ENCODE assay signal across 10 mouse cellular contexts in genomic region chr16:63016144-63016543, GRCm38 (mm10).
DNase-seq lines count a peak whose midpoint lies in the region; ATAC-seq and TF ChIP-seq lines count a peak whose summit lies in the region.
"Had no signal": no experiment of that assay in that cellular context is flagged by ENCODE, and none has a peak within 500 bp of the region (broad histone marks: within the 10 kb centered on the region; RNA-seq: fewer than 3 reads in every experiment).

No protein-coding gene starts in this region.

- H3K9me3 ChIP-seq in lung, embryonic 15.5 days, result no peaks in the 10 kb centered on the region
- H3K9me3 ChIP-seq: embryonic facial prominence, embryonic 13.5 days; limb, embryonic 12.5 days had no signal

- CTCF ChIA-PET in Patski (lab: Charles Lee), result interaction anchor here (1.4 kb wide), 1 partner anchor 15 kb away, joined by 3 read pairs; no protein-coding TSS in a partner anchor

- no peak overlapping the region for H3K27ac ChIP-seq in lung, embryonic 15.5 days
- no peak overlapping the region for H3K27ac ChIP-seq in thymus, adult 2 months (ENCODE audit: control insufficient read depth, insufficient read depth, low read length)
- H3K27ac ChIP-seq: embryonic facial prominence, embryonic 13.5 days; limb, embryonic 12.5 days had no signal

- DNase-seq in left cerebral cortex, postnatal 10 days (ENCODE audit: extremely low spot score in 1 of 2, low spot score in 2 of 2), result peak; percentile 8 to 18
- DNase-seq in left cerebral cortex, adult 18-20 months (ENCODE audit: low spot score in 2 of 2), result no peak
- no peak for DNase-seq in Patski (ENCODE audit: low read depth, low spot score)
- peak; percentile 77 for DNase-seq in embryo, embryonic 10 days (ENCODE audit: low spot score)
- DNase-seq in thymus, postnatal 25 days, result no peak
- DNase-seq in thymus, adult 2 months, result no peak

- POLR2A ChIA-PET in Patski (lab: Charles Lee), result interaction anchor here (0.6 kb wide), 1 partner anchor 15 kb away, joined by 3 read pairs; no protein-coding TSS in a partner anchor

- intact Hi-C loops in left cerebral cortex, postnatal 10 days (cut with DNase I), result no loop called here

- H3K4me2 ChIP-seq in lung, embryonic 15.5 days, result no peak overlapping the region
- H3K4me2 ChIP-seq: embryonic facial prominence, embryonic 13.5 days; limb, embryonic 12.5 days had no signal

- peak; percentile 50 for TF ChIP-seq CTCF in Patski (IDR thresholded peaks at IDR 0.05)
- TF ChIP-seq CTCF in thymus, adult 2 months (IDR thresholded peaks at IDR 0.05; ENCODE audit: borderline replicate concordance, control insufficient read depth, extremely low read depth, insufficient read depth, low read length, poor library complexity), result no peak

- WGBS in lung, embryonic 15.5 days, result 30% methylated on average over 1 of the region's 1 CpGs
- WGBS in thymus, adult 2 months, result 62% methylated on average over 1 of the region's 1 CpGs

- no peaks in the 10 kb centered on the region for H3K36me3 ChIP-seq in lung, embryonic 15.5 days
- H3K36me3 ChIP-seq in thymus, adult 2 months (ENCODE audit: control insufficient read depth, insufficient read depth, low read length), result no peaks in the 10 kb centered on the region
- H3K36me3 ChIP-seq: embryonic facial prominence, embryonic 13.5 days; limb, embryonic 12.5 days had no signal

- no peak for ATAC-seq in Patski
- peak; percentile 64; the same call in 1 of the 2 replicates for ATAC-seq in lung, embryonic 15.5 days (ENCODE audit: borderline replicate concordance, extremely low read depth, low FRiP score, low TSS enrichment)
- no peak for ATAC-seq in activated CD4-positive, CD25-positive, alpha-beta regulatory T cell, adult 4 months

- H3K4me1 ChIP-seq in lung, embryonic 15.5 days, result 0 out of 2 replicates have a peak, but pooled peaks cover 3% of the 10 kb centered on the region
- no peaks in the 10 kb centered on the region for H3K4me1 ChIP-seq in thymus, adult 2 months (replicated peaks; ENCODE audit: control insufficient read depth, insufficient read depth, low read length)
- H3K4me1 ChIP-seq: embryonic facial prominence, embryonic 13.5 days had no signal

- no peak overlapping the region for H3K9ac ChIP-seq in lung, embryonic 15.5 days
- H3K9ac ChIP-seq: embryonic facial prominence, embryonic 13.5 days; limb, embryonic 12.5 days had no signal

- H3K27me3 ChIP-seq in Patski, result peaks cover 12% of the 10 kb centered on the region
- no peaks in the 10 kb centered on the region for H3K27me3 ChIP-seq in lung, embryonic 15.5 days
- H3K27me3 ChIP-seq in thymus, adult 2 months (ENCODE audit: control insufficient read depth, insufficient read depth, low read length), result no peaks in the 10 kb centered on the region
- H3K27me3 ChIP-seq: embryonic facial prominence, embryonic 13.5 days; limb, embryonic 12.5 days had no signal

- H3K4me3 ChIP-seq in lung, embryonic 15.5 days, result no peak overlapping the region
- no peak overlapping the region for H3K4me3 ChIP-seq in thymus, adult 2 months (ENCODE audit: control insufficient read depth, insufficient read depth, low read length)
- H3K4me3 ChIP-seq: embryonic facial prominence, embryonic 13.5 days; limb, embryonic 12.5 days had no signal

- in situ Hi-C loops in Patski (cut with MboI; ENCODE audit: low pct_unique_long_range_greater_than_20kb), result no loop called here

- no peak for TF ChIP-seq POLR2A in thymus, adult 2 months (IDR thresholded peaks at IDR 0.05; ENCODE audit: control insufficient read depth, extremely low read depth, insufficient read depth, low read length, poor library complexity)

Comparison
In these comparisons a context has a peak if more than half of its experiments do, and no peak if none do; other contexts are left out.
1. DNase-seq: peak in left cerebral cortex, postnatal 10 days (2 of 2) and embryo, embryonic 10 days (single experiment); none in left cerebral cortex, adult 18-20 months (0 of 2), Patski (single experiment), thymus, postnatal 25 days (single experiment) and thymus, adult 2 months (single experiment).